Mouse (Mus musculus): ENCODE measurements around the gene Kcnj16. TPM values are rescaled to one million over a fixed set of nuclear protein-coding genes. Genes with fewer than 3 reads are reported as not detected.
A peak's percentile ranks its signal among the peaks of the same experiment; 100 is the strongest.

Kcnj16 gene
- polyA plus RNA-seq, 1 experiment: not detected

DNA sequence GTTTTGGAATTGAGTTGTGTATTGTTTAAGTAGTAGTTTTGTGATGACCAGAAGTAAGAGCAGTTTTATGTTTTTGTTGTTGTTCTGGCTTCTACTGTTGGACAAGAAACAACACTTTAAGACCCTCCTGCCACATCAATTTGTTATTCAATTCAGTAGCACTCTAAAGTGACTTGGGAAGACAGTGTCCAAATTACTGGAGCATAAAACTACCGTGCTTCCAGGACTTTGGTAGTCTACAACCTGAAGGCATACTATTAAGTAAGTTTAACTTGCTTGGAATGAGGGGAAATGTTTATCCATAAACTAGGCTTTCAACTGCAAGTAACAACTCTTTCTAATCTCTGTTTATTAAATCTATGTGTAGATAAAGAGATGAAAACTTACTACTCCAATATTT is 17.7 kb downstream of the Kcnj16 start:
- no peak for DNase-seq
- Histone ChIP-seq H3K4me1 (ENCODE audit: control insufficient read depth, insufficient read depth, low read length) (no peaks in the 10 kb centered on the region), H3K4me3 (replicated peaks; ENCODE audit: extremely low read depth, low read depth, low read length) (no peak overlapping the region)
- TF ChIP-seq POLR2A (IDR thresholded peaks at IDR 0.05; ENCODE audit: borderline replicate concordance, extremely low read depth, low read depth, low read length) (no peak), CTCF (IDR thresholded peaks at IDR 0.05; ENCODE audit: insufficient read depth, low read length) (no peak)
- 60% methylated on average over 1 of the region's 1 CpGs for WGBS

GRCm38 (mm10) chr11:110985949-110986348 is 18.1 kb downstream of the Kcnj16 start:
- no peaks in the 10 kb centered on the region for H3K4me1 ChIP-seq (ENCODE audit: control insufficient read depth, insufficient read depth, low read length)
- 44% methylated on average over 3 of the region's 3 CpGs for WGBS
- DNase-seq: no peak
- no peak overlapping the region for H3K4me3 ChIP-seq (replicated peaks; ENCODE audit: extremely low read depth, low read depth, low read length)
- TF ChIP-seq CTCF (IDR thresholded peaks at IDR 0.05; ENCODE audit: insufficient read depth, low read length) (no peak), POLR2A (IDR thresholded peaks at IDR 0.05; ENCODE audit: borderline replicate concordance, extremely low read depth, low read depth, low read length) (no peak)

DNA sequence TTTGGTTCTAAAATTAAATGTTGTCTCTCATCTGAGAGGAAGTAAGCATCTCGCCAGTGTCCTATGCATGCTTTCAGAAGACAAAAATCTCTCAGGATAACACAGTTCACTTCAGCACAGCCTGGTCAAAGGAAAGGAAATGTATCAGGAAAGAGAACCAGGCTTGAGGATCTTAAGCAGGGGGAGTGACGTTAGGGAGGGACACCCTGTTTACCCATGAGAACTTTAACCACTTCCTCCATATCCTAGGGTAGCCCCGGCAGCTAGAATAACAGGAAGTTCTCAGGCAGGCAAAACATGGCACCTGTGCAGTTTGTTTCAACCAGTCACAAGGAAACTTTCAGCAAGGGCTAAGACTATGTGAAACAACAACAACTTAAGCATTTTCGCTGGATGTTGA is 25.8 kb downstream of the Kcnj16 start:
- 36% methylated on average over 4 of the region's 4 CpGs for WGBS

GRCm38 (mm10) chr11:110997211-110997610 is 29.4 kb downstream of the Kcnj16 start:
- no peak for DNase-seq
- TF ChIP-seq POLR2A (IDR thresholded peaks at IDR 0.05; ENCODE audit: borderline replicate concordance, extremely low read depth, low read depth, low read length) (no peak), CTCF (IDR thresholded peaks at IDR 0.05; ENCODE audit: insufficient read depth, low read length) (no peak)
- Histone ChIP-seq H3K4me1 (ENCODE audit: control insufficient read depth, insufficient read depth, low read length) (peaks cover 5% of the 10 kb centered on the region; the same call in 1 of the 2 replicates), H3K4me3 (replicated peaks; ENCODE audit: extremely low read depth, low read depth, low read length) (no peak overlapping the region)
- 79% methylated on average over 9 of the region's 9 CpGs for WGBS

More for the DNA sequence above, 25.8 kb downstream of the Kcnj16 start:
- TF ChIP-seq POLR2A (IDR thresholded peaks at IDR 0.05; ENCODE audit: borderline replicate concordance, extremely low read depth, low read depth, low read length): no peak
- TF ChIP-seq CTCF (IDR thresholded peaks at IDR 0.05; ENCODE audit: insufficient read depth, low read length): no peak
- H3K4me3 ChIP-seq (replicated peaks; ENCODE audit: extremely low read depth, low read depth, low read length): no peak overlapping the region
- peaks cover 5% of the 10 kb centered on the region; the same call in 1 of the 2 replicates for H3K4me1 ChIP-seq (ENCODE audit: control insufficient read depth, insufficient read depth, low read length)
- peak; percentile 5 for DNase-seq

- Histone ChIP-seq H3K4me1 (ENCODE audit: control insufficient read depth, insufficient read depth, low read length) (no peaks in the 10 kb centered on the region), H3K4me3 (replicated peaks; ENCODE audit: extremely low read depth, low read depth, low read length) (no peak overlapping the region)
- DNase-seq: no peak
- 37% methylated on average over 3 of the region's 3 CpGs for WGBS
- TF ChIP-seq POLR2A (IDR thresholded peaks at IDR 0.05; ENCODE audit: borderline replicate concordance, extremely low read depth, low read depth, low read length): no peak
- TF ChIP-seq CTCF (IDR thresholded peaks at IDR 0.05; ENCODE audit: insufficient read depth, low read length): no peak
Measured at GRCm38 (mm10) chr11:111005103-111005502, 37.3 kb downstream of the Kcnj16 start.

DNA sequence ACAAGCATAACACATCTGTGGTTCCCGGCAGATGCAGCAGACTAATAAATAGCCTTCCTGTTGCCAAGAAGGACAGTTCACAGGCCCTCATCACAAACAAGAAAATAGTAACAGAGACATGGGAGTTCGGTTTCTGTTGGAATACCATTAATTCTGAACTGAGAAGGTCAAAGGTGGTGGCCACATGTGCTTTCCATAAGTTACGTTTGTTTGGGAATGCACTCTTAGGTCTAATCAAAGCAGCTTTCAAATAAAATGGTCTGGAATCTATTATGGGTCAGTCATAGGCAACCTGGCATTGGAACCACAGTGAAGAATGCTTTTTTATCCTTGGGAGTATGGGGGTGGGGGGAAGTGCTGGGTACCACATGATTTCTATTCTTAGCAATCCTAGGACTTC is 41.6 kb downstream of the Kcnj16 start:
- no peak overlapping the region for H3K4me3 ChIP-seq (replicated peaks; ENCODE audit: extremely low read depth, low read depth, low read length)
- H3K4me1 ChIP-seq (ENCODE audit: control insufficient read depth, insufficient read depth, low read length): no peaks in the 10 kb centered on the region
- TF ChIP-seq POLR2A (IDR thresholded peaks at IDR 0.05; ENCODE audit: borderline replicate concordance, extremely low read depth, low read depth, low read length): no peak
- no peak for TF ChIP-seq CTCF (IDR thresholded peaks at IDR 0.05; ENCODE audit: insufficient read depth, low read length)
- 71% methylated on average over 3 of the region's 3 CpGs for WGBS
- DNase-seq: no peak

- Histone ChIP-seq H3K4me1 (ENCODE audit: control insufficient read depth, insufficient read depth, low read length) (no peaks in the 10 kb centered on the region), H3K4me3 (replicated peaks; ENCODE audit: extremely low read depth, low read depth, low read length) (no peak overlapping the region)
- DNase-seq: no peak
- 85% methylated on average over 3 of the region's 3 CpGs for WGBS
- TF ChIP-seq POLR2A (IDR thresholded peaks at IDR 0.05; ENCODE audit: borderline replicate concordance, extremely low read depth, low read depth, low read length) (no peak), CTCF (IDR thresholded peaks at IDR 0.05; ENCODE audit: insufficient read depth, low read length) (no peak)
Measured at GRCm38 (mm10) chr11:111016206-111016605, 48.4 kb downstream of the Kcnj16 start.

DNA sequence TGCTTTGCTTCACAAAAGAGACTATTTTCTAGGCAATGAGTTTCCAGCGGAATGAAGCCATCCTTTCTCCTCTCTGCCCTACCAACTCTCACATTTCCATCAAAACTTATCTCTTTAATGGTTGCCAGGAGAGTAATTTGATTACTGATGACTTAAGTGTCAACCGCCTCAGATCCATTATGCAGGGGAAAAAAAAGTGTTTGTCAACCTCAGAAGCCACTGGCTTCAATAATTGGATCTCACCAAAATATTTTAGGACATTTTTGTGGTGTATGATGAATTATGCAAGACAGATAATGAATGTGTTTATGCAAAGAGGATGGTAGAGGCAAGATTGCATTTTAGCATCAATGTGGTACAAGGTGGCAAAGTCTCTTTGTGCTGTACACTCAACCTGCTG is 52.4 kb downstream of the Kcnj16 start:
- 64% methylated on average over 2 of the region's 2 CpGs for WGBS
- Histone ChIP-seq H3K4me3 (replicated peaks; ENCODE audit: extremely low read depth, low read depth, low read length) (no peak overlapping the region), H3K4me1 (ENCODE audit: control insufficient read depth, insufficient read depth, low read length) (no peaks in the 10 kb centered on the region)
- DNase-seq: no peak
- TF ChIP-seq CTCF (IDR thresholded peaks at IDR 0.05; ENCODE audit: insufficient read depth, low read length) (no peak), POLR2A (IDR thresholded peaks at IDR 0.05; ENCODE audit: borderline replicate concordance, extremely low read depth, low read depth, low read length) (no peak)

DNA sequence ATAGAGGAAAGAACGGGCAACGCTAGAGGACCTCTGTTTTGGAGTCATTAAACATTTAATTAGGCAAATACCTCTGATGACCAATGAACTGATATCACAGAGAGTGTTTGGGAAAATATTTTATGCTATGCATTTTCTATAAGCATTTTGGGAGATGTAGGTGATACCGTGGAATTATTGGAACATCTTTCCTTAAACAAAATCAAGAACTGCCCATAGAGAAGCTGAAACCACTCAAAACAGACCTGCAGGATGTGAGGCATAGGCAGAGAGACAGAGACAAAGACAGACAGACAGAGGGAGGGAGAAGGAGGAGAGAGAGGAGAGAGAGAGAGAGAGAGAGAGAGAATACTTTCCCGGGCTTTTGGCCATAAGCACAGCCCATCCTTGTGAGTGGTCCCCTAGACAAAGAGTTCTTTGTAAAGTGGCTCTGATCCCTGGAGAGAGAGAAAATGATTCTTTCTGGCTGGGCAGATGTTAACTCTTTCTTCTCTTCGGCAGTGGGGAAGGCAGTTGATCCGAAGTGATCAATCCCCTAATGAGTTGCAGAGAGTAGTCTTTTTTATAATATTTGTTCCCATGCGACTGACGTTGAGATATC is 54.9 kb downstream of the Kcnj16 start:
- DNase-seq: no peak
- TF ChIP-seq POLR2A (IDR thresholded peaks at IDR 0.05; ENCODE audit: borderline replicate concordance, extremely low read depth, low read depth, low read length): no peak
- no peak for TF ChIP-seq CTCF (IDR thresholded peaks at IDR 0.05; ENCODE audit: insufficient read depth, low read length)

GRCm38 (mm10) chr11:111042175-111042574 is 74.3 kb downstream of the Kcnj16 start:
- no peaks in the 10 kb centered on the region for H3K4me1 ChIP-seq (ENCODE audit: control insufficient read depth, insufficient read depth, low read length)
- 39% methylated on average over 5 of the region's 5 CpGs for WGBS
- H3K4me3 ChIP-seq (replicated peaks; ENCODE audit: extremely low read depth, low read depth, low read length): no peak overlapping the region
- DNase-seq: peak; percentile 17
- no peak for TF ChIP-seq CTCF (IDR thresholded peaks at IDR 0.05; ENCODE audit: insufficient read depth, low read length)
- TF ChIP-seq POLR2A (IDR thresholded peaks at IDR 0.05; ENCODE audit: borderline replicate concordance, extremely low read depth, low read depth, low read length): no peak

More for the DNA sequence above, 54.9 kb downstream of the Kcnj16 start:
- WGBS: 75% methylated on average over 8 of the region's 8 CpGs
- no peaks in the 10 kb centered on the region for H3K4me1 ChIP-seq (ENCODE audit: control insufficient read depth, insufficient read depth, low read length)
- no peak overlapping the region for H3K4me3 ChIP-seq (replicated peaks; ENCODE audit: extremely low read depth, low read depth, low read length)

Measured in lung, adult 2 months (tissue).